Mouse (Mus musculus) midbrain, postnatal 0 days (tissue): Measurements from ENCODE around the gene Ints6. TPM values are rescaled to one million over a fixed set of nuclear protein-coding genes. Genes with fewer than 3 reads are reported as not detected.

Source experiments
- ATAC-seq: fragments of 200-750 bp; cut with Nextera tagmentation; 2 replicates; pipeline ENCODE4 v1.8.0; 2017; ENCODE audit warnings: moderate number of reproducible peaks, mild to moderate bottlenecking, moderate TSS enrichment, moderate library complexity; ENCODE audit not compliant: low FRiP score
- DNase-seq: peaks from one replicate; pipeline ENCODE4 v3.0.0-alpha.2; 2015; ENCODE audit warnings: low spot score
- H3K27ac ChIP-seq: fragments of 300-500 bp; sonication (generic); 2 replicates; pipeline ENCODE4 v1.5.1; 2014; ENCODE audit warnings: low read depth, mild to moderate bottlenecking, low read length, mixed read lengths
- H3K27me3 ChIP-seq: fragments of 300-500 bp; sonication (generic); 2 replicates; pipeline ENCODE4 v1.6.1; 2014; ENCODE audit warnings: low read length, control low read depth, mixed read lengths; ENCODE audit not compliant: insufficient read depth
- H3K36me3 ChIP-seq: fragments of 300-500 bp; sonication (generic); 2 replicates; pipeline ENCODE4 v1.6.1; 2014; ENCODE audit warnings: low read length, control low read depth, mixed read lengths; ENCODE audit not compliant: insufficient read depth
- H3K4me1 ChIP-seq: fragments of 300-500 bp; sonication (generic); 2 replicates; pipeline ENCODE4 v1.6.1; 2014; ENCODE audit warnings: mild to moderate bottlenecking, control low read depth, antibody characterized with exemption, low read length, mixed read lengths; ENCODE audit not compliant: insufficient read depth
- H3K4me2 ChIP-seq: fragments of 300-500 bp; sonication (generic); 2 replicates; pipeline ENCODE4 v1.6.1; 2014; ENCODE audit warnings: low read depth, mild to moderate bottlenecking, low read length, mixed read lengths; ENCODE audit not compliant: poor library complexity, severe bottlenecking
- H3K4me3 ChIP-seq: fragments of 300-500 bp; sonication (generic); 2 replicates; pipeline ENCODE4 v1.5.1; 2014; ENCODE audit warnings: low read depth, mild to moderate bottlenecking, low read length, moderate library complexity
- H3K9ac ChIP-seq: fragments of 300-500 bp; sonication (generic); replicated peaks from 2 replicates; pipeline ENCODE4 v1.6.1; 2014; ENCODE audit warnings: mild to moderate bottlenecking, low read length, moderate library complexity, mixed read lengths; ENCODE audit not compliant: poor library complexity, severe bottlenecking
- H3K9me3 ChIP-seq: fragments of 300-500 bp; sonication (generic); 2 replicates; pipeline ENCODE4 v1.6.1; 2016; ENCODE audit warnings: low read length, control low read depth
- CTCF ChIP-seq: IDR thresholded peaks from 2 replicates; pipeline ENCODE4 v1.5.1; 2016; ENCODE audit warnings: antibody characterized with exemption, mild to moderate bottlenecking
- WGBS: fragments of 180-500 bp; shearing (Covaris S2); extraction: QIAGEN DNeasy Blood & Tissue Kit; methylation state at CpG from one replicate; pipeline ENCODE4 v1.1.7; 2014; 5-methylcytosine and 5-hydroxymethylcytosine counted together
- polyA plus RNA-seq: library from polyadenylated mRNA; unstranded; fragments of >200 nt; fragmentation: Nextera tagmentation; extraction: Ambion mirVana; gene quantifications from 2 replicates; pipeline ENCODE4 v1.2.1, GENCODE M21; 2015
- total RNA-seq: library from RNA; depleted of rRNA; stranded (reverse); fragments of >200 nt; gene quantifications from 2 replicates; pipeline ENCODE4 v1.2.3, GENCODE M21; 2014

The Ints6 gene
- total and polyA plus RNA-seq, 2 experiments from 2014 or later: 9.5 to 44.9 TPM

- no peak for ATAC-seq
- Histone ChIP-seq H3K27me3 (no peaks in the 10 kb centered on the region), H3K9ac (no peak overlapping the region), H3K9me3 (no peaks in the 10 kb centered on the region), H3K4me3 (no peak overlapping the region), H3K36me3 (no peaks in the 10 kb centered on the region), H3K4me1 (no peaks in the 10 kb centered on the region), H3K4me2 (no peak overlapping the region), H3K27ac (no peak overlapping the region)
- TF ChIP-seq CTCF: no peak
- 3% methylated on average over 4 of the region's 4 CpGs for WGBS
- no peak for DNase-seq
These were observed 37.7 kb upstream of the Ints6 start for GRCm38 (mm10) chr14:62798608-62799101.

GRCm38 (mm10) chr14:62795719-62796118 is 34.8 kb upstream of the Ints6 start:
- H3K27me3 ChIP-seq: no peaks in the 10 kb centered on the region
- no peak overlapping the region for H3K4me2 ChIP-seq
- no peak overlapping the region for H3K27ac ChIP-seq
- DNase-seq (no peak), ATAC-seq (no peak)
- H3K4me3 ChIP-seq: no peak overlapping the region
- H3K36me3 ChIP-seq: no peaks in the 10 kb centered on the region
- no peak overlapping the region for H3K9ac ChIP-seq
- 89% methylated on average over 7 of the region's 7 CpGs for whole genome bisulfite sequencing
- no peak for TF ChIP-seq CTCF
- H3K9me3 ChIP-seq: no peaks in the 10 kb centered on the region
- no peaks in the 10 kb centered on the region for H3K4me1 ChIP-seq

- DNase-seq (no peak), ATAC-seq (no peak)
- Histone ChIP-seq H3K27me3 (no peaks in the 10 kb centered on the region), H3K9me3 (no peaks in the 10 kb centered on the region), H3K27ac (no peak overlapping the region), H3K4me2 (no peak overlapping the region), H3K9ac (no peak overlapping the region), H3K4me3 (no peak overlapping the region), H3K36me3 (no peaks in the 10 kb centered on the region), H3K4me1 (no peaks in the 10 kb centered on the region)
- no peak for TF ChIP-seq CTCF
- WGBS: 64% methylated on average over 4 of the region's 4 CpGs
These were observed 28.3 kb upstream of the Ints6 start for GRCm38 (mm10) chr14:62789282-62789681.

- H3K4me2 ChIP-seq: no peak overlapping the region
- H3K27me3 ChIP-seq: no peaks in the 10 kb centered on the region
- WGBS: 82% methylated on average over 5 of the region's 5 CpGs
- ATAC-seq (no peak), DNase-seq (no peak)
- H3K4me3 ChIP-seq: no peak overlapping the region
- H3K9ac ChIP-seq: no peak overlapping the region
- TF ChIP-seq CTCF: no peak
- H3K27ac ChIP-seq: no peak overlapping the region
- no peaks in the 10 kb centered on the region for H3K9me3 ChIP-seq
- H3K4me1 ChIP-seq: no peaks in the 10 kb centered on the region
- H3K36me3 ChIP-seq: no peaks in the 10 kb centered on the region
These were observed 22.0 kb upstream of the Ints6 start for GRCm38 (mm10) chr14:62782981-62783380.

- no peak for TF ChIP-seq CTCF
- H3K36me3 ChIP-seq: no peaks in the 10 kb centered on the region
- no peaks in the 10 kb centered on the region for H3K27me3 ChIP-seq
- H3K4me1 ChIP-seq: no peaks in the 10 kb centered on the region
- H3K4me2 ChIP-seq: no peak overlapping the region
- no peaks in the 10 kb centered on the region for H3K9me3 ChIP-seq
- WGBS: 88% methylated on average over 9 of the region's 9 CpGs
- no peak overlapping the region for H3K27ac ChIP-seq
- no peak for DNase-seq
- no peak overlapping the region for H3K4me3 ChIP-seq
- ATAC-seq: no peak
- no peak overlapping the region for H3K9ac ChIP-seq
These were observed 19.7 kb upstream of the Ints6 start for GRCm38 (mm10) chr14:62780520-62781316.

GRCm38 (mm10) chr14:62778095-62778494 is 17.1 kb upstream of the Ints6 start:
- H3K27me3 ChIP-seq: no peaks in the 10 kb centered on the region
- 95% methylated on average over 9 of the region's 9 CpGs for WGBS
- TF ChIP-seq CTCF: no peak
- no peak overlapping the region for H3K4me3 ChIP-seq
- H3K9ac ChIP-seq: no peak overlapping the region
- ATAC-seq (no peak), DNase-seq (no peak)
- no peak overlapping the region for H3K4me2 ChIP-seq
- no peaks in the 10 kb centered on the region for H3K4me1 ChIP-seq
- H3K9me3 ChIP-seq: no peaks in the 10 kb centered on the region
- H3K36me3 ChIP-seq: no peaks in the 10 kb centered on the region
- H3K27ac ChIP-seq: no peak overlapping the region
